Mouse (Mus musculus): ENCODE measurements around the gene Pcbp3. TPM values are rescaled to one million over a fixed set of nuclear protein-coding genes. Genes with fewer than 3 reads are reported as not detected.

Pcbp3 gene
- polyA plus RNA-seq, 1 experiment from 2014 or later, result 30.6 TPM

- DNase-seq (ENCODE audit: low spot score), result no peak
Measured at GRCm38 (mm10) chr10:76831915-76832314, 129.8 kb downstream of the Pcbp3 start.

DNA sequence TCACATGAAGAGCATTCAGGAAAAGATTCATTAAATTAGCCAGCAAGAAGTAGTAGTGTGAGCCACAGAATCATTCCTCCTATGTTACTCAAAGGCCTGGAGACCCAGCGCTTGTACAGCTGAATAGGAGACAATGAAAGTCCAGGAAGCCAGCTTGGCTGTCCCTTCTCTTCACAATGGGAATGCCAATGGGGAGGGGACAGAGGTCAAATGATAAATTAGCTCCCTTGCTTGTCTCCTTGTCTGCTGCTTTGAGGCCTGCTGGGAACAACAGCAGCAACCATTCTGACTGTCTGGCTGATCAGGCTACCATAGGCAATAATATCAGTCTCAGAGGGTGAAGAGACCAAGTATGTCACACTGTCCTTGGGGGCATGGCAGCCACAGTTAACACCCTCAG, 130.5 kb downstream of the Pcbp3 start:
- WGBS, result 26% methylated on average over 1 of the region's 1 CpGs

More at GRCm38 (mm10) chr10:76831915-76832314, 129.8 kb downstream of the Pcbp3 start:
- Histone ChIP-seq H3K4me3 (ENCODE audit: low read depth, low read length) (no peak overlapping the region), H3K36me3 (ENCODE audit: control insufficient read depth, insufficient read depth, low read length) (no peaks in the 10 kb centered on the region), H3K27ac (ENCODE audit: low read depth, low read length) (no peak overlapping the region), H3K4me1 (replicated peaks; ENCODE audit: control insufficient read depth, insufficient read depth, low read length) (no peaks in the 10 kb centered on the region), H3K4me2 (replicated peaks; ENCODE audit: low read depth, low read length) (no peak overlapping the region), H3K27me3 (ENCODE audit: control insufficient read depth, insufficient read depth, low read length) (no peaks in the 10 kb centered on the region), H3K9ac (ENCODE audit: low read depth, low read length) (no peak overlapping the region), H3K9me3 (ENCODE audit: control insufficient read depth, low read length) (no peaks in the 10 kb centered on the region)
- WGBS, result 89% methylated on average over 2 of the region's 2 CpGs
- ATAC-seq (ENCODE audit: low FRiP score), result no peak

DNA sequence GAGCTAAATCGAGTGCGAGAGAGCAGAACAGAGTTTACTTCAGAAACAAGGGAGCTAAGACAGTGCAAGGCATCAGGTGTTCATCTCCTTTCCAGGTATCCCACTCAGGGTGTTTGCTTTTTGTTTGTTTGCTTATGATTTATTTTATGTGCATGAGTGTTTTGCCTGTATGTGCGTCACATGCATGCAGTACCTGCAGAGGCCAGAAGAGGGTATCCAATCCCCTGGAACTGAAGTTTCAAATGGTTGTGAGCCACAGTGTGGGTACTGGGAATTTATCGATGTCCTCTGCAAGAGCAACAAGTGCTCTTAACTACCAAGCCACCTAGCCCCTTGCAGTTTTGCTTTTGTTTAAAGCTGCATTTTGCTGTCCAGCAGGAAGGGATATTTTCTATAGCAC, 132.8 kb downstream of the Pcbp3 start:
- Histone ChIP-seq H3K4me3 (ENCODE audit: low read depth, low read length) (no peak overlapping the region), H3K4me1 (replicated peaks; ENCODE audit: control insufficient read depth, insufficient read depth, low read length) (no peaks in the 10 kb centered on the region), H3K9me3 (ENCODE audit: control insufficient read depth, low read length) (no peaks in the 10 kb centered on the region), H3K36me3 (ENCODE audit: control insufficient read depth, insufficient read depth, low read length) (no peaks in the 10 kb centered on the region), H3K4me2 (replicated peaks; ENCODE audit: low read depth, low read length) (no peak overlapping the region), H3K27ac (ENCODE audit: low read depth, low read length) (no peak overlapping the region), H3K27me3 (ENCODE audit: control insufficient read depth, insufficient read depth, low read length) (no peaks in the 10 kb centered on the region), H3K9ac (ENCODE audit: low read depth, low read length) (no peak overlapping the region)
- 92% methylated on average over 4 of the region's 4 CpGs for WGBS
- DNase-seq (ENCODE audit: low spot score) (no peak), ATAC-seq (ENCODE audit: low FRiP score) (no peak)

More for the DNA sequence above, 130.5 kb downstream of the Pcbp3 start:
- Histone ChIP-seq H3K4me1 (replicated peaks; ENCODE audit: control insufficient read depth, insufficient read depth, low read length) (no peaks in the 10 kb centered on the region), H3K27me3 (ENCODE audit: control insufficient read depth, insufficient read depth, low read length) (no peaks in the 10 kb centered on the region), H3K9ac (ENCODE audit: low read depth, low read length) (no peak overlapping the region), H3K27ac (ENCODE audit: low read depth, low read length) (no peak overlapping the region), H3K4me2 (replicated peaks; ENCODE audit: low read depth, low read length) (no peak overlapping the region), H3K9me3 (ENCODE audit: control insufficient read depth, low read length) (no peaks in the 10 kb centered on the region), H3K4me3 (ENCODE audit: low read depth, low read length) (no peak overlapping the region), H3K36me3 (ENCODE audit: control insufficient read depth, insufficient read depth, low read length) (no peaks in the 10 kb centered on the region)
- DNase-seq (ENCODE audit: low spot score), result peak; percentile 36
- ATAC-seq (ENCODE audit: low FRiP score), result no peak

DNA sequence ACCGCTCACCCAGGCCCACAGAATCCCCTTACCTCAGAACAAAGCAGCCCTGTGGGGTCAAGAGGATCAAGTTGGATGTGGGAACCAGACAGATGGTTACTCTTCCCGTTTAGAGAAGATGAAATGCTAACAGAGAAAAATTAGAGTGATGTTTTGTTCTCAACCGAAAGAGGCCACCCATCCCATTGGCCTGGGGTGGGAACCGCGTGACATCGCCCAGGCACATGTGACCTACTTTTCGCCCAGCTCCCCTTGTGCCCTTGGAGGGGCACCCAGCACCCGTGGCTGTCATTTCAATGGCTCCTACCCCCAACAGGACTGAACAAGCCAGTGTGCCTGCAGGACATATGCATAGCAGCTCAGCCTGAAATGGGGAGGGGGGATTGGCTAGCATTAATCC, 139.0 kb downstream of the Pcbp3 start:
- H3K4me3 ChIP-seq (ENCODE audit: low read depth, low read length), result no peak overlapping the region
- WGBS, result 90% methylated on average over 8 of the region's 8 CpGs
- H3K4me1 ChIP-seq (replicated peaks; ENCODE audit: control insufficient read depth, insufficient read depth, low read length), result no peaks in the 10 kb centered on the region
- no peaks in the 10 kb centered on the region for H3K36me3 ChIP-seq (ENCODE audit: control insufficient read depth, insufficient read depth, low read length)
- no peak overlapping the region for H3K27ac ChIP-seq (ENCODE audit: low read depth, low read length)
- ATAC-seq (ENCODE audit: low FRiP score) (no peak), DNase-seq (ENCODE audit: low spot score) (no peak)
- H3K9ac ChIP-seq (ENCODE audit: low read depth, low read length), result no peak overlapping the region
- H3K27me3 ChIP-seq (ENCODE audit: control insufficient read depth, insufficient read depth, low read length), result no peaks in the 10 kb centered on the region
- H3K9me3 ChIP-seq (ENCODE audit: control insufficient read depth, low read length), result no peaks in the 10 kb centered on the region
- no peak overlapping the region for H3K4me2 ChIP-seq (replicated peaks; ENCODE audit: low read depth, low read length)

DNA sequence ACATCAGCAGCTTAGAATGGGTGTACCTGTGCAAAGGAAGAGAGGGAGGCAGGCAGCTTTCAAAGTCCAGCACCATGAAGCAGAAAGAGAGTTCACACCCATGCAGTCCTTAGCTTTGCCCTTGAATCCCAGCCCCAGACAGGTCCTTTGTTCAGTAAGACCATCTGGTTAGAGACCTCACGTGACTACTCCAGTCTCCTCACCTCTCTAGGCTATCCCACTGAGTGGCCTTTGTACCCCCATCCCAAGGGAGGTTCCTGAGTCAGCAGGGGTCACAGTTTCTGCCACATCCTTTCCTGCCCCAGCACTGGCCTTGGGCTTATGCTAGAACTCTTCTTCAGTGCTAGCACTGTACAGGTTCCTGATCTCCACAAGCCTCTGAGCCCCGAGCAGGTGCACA, 142.4 kb downstream of the Pcbp3 start:
- Histone ChIP-seq H3K4me1 (replicated peaks; ENCODE audit: control insufficient read depth, insufficient read depth, low read length) (peaks cover 2% of the 10 kb centered on the region; the same call in 1 of the 2 replicates), H3K27me3 (ENCODE audit: control insufficient read depth, insufficient read depth, low read length) (no peaks in the 10 kb centered on the region), H3K9me3 (ENCODE audit: control insufficient read depth, low read length) (no peaks in the 10 kb centered on the region), H3K4me2 (replicated peaks; ENCODE audit: low read depth, low read length) (no peak overlapping the region), H3K27ac (ENCODE audit: low read depth, low read length) (no peak overlapping the region), H3K36me3 (ENCODE audit: control insufficient read depth, insufficient read depth, low read length) (no peaks in the 10 kb centered on the region), H3K4me3 (ENCODE audit: low read depth, low read length) (no peak overlapping the region), H3K9ac (ENCODE audit: low read depth, low read length) (no peak overlapping the region)
- no peak for DNase-seq (ENCODE audit: low spot score)
- ATAC-seq (ENCODE audit: low FRiP score), result no peak
- 55% methylated on average over 2 of the region's 2 CpGs for WGBS

DNA sequence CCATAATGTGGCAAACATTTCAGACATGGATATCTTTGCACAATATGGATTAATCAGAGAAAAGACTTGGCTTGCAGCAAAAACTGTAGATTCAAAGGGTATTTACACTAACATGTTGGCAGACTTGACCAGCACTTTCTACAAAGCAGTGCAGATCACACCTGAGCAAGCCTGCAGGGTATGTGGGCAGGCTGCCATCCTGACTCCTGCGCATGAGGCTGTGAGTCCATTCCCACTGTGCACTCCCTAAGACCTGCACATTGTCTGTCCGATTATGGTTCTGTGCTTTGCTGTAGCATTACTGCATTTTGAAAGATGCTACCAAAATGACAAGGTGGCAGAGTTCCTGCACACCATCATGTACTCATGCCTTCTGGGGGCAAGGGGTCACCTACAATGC, 143.3 kb downstream of the Pcbp3 start:
- no peak for ATAC-seq (ENCODE audit: low FRiP score)
- no peak for DNase-seq (ENCODE audit: low spot score)
- 95% methylated on average over 2 of the region's 2 CpGs for WGBS

DNA sequence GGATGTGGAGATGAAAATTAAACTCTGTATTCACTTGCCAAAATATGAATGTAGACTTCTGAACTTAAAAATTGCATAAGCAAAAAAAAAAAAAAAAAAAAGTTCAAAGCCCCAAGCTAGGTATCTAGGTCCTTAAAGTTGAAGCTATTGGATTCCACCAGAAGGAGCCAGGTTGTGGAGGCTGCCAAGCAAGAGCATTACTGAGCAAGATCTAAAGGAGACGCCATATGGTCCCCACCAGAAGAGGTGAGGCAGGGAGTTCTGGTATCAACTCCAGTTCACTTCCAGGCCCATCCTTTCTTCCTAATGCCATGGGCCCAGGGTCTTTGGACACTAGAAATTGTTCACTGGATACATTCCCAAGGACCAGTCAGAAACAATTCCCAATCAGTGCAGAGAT, 144.8 kb downstream of the Pcbp3 start:
- DNase-seq (ENCODE audit: low spot score), result no peak

More for the DNA sequence above, 143.3 kb downstream of the Pcbp3 start:
- H3K27me3 ChIP-seq (ENCODE audit: control insufficient read depth, insufficient read depth, low read length), result no peaks in the 10 kb centered on the region
- H3K36me3 ChIP-seq (ENCODE audit: control insufficient read depth, insufficient read depth, low read length), result no peaks in the 10 kb centered on the region
- H3K9me3 ChIP-seq (ENCODE audit: control insufficient read depth, low read length), result no peaks in the 10 kb centered on the region
- H3K4me2 ChIP-seq (replicated peaks; ENCODE audit: low read depth, low read length), result no peak overlapping the region
- no peak overlapping the region for H3K4me3 ChIP-seq (ENCODE audit: low read depth, low read length)
- H3K27ac ChIP-seq (ENCODE audit: low read depth, low read length), result no peak overlapping the region
- H3K9ac ChIP-seq (ENCODE audit: low read depth, low read length), result no peak overlapping the region
- peaks cover 2% of the 10 kb centered on the region; the same call in 1 of the 2 replicates for H3K4me1 ChIP-seq (replicated peaks; ENCODE audit: control insufficient read depth, insufficient read depth, low read length)

DNA sequence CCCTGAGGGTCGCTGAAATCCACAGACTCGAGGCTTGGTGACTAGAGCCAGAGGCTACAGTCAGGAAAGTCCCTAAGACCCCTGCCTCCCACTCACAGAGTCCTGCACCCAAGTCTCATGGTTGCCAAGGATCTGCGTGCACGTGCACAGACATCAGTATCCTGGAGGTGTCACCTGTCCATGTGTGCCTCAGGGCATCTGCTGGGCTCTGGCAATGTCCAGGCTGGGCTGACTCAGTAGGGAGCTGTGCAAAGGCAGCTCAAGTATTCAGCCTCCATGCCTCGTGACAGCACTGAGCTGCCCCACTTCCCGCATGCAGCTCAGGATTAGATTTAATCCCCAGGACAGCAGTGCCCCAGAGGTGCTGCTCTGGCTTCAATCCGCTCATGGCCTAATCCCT, 145.3 kb downstream of the Pcbp3 start:
- Histone ChIP-seq H3K4me2 (replicated peaks; ENCODE audit: low read depth, low read length) (no peak overlapping the region), H3K4me3 (ENCODE audit: low read depth, low read length) (no peak overlapping the region), H3K9me3 (ENCODE audit: control insufficient read depth, low read length) (no peaks in the 10 kb centered on the region), H3K27me3 (ENCODE audit: control insufficient read depth, insufficient read depth, low read length) (no peaks in the 10 kb centered on the region), H3K9ac (ENCODE audit: low read depth, low read length) (no peak overlapping the region), H3K36me3 (ENCODE audit: control insufficient read depth, insufficient read depth, low read length) (no peaks in the 10 kb centered on the region), H3K4me1 (replicated peaks; ENCODE audit: control insufficient read depth, insufficient read depth, low read length) (peaks cover 2% of the 10 kb centered on the region; the same call in 1 of the 2 replicates), H3K27ac (ENCODE audit: low read depth, low read length) (no peak overlapping the region)
- ATAC-seq (ENCODE audit: low FRiP score), result peak; percentile 45; the same call in 1 of the 2 replicates
- DNase-seq (ENCODE audit: low spot score), result no peak
- 45% methylated on average over 7 of the region's 7 CpGs for WGBS

More for the DNA sequence above, 144.8 kb downstream of the Pcbp3 start:
- Histone ChIP-seq H3K27ac (ENCODE audit: low read depth, low read length) (no peak overlapping the region), H3K36me3 (ENCODE audit: control insufficient read depth, insufficient read depth, low read length) (no peaks in the 10 kb centered on the region), H3K4me3 (ENCODE audit: low read depth, low read length) (no peak overlapping the region), H3K4me1 (replicated peaks; ENCODE audit: control insufficient read depth, insufficient read depth, low read length) (peaks cover 2% of the 10 kb centered on the region; the same call in 1 of the 2 replicates), H3K27me3 (ENCODE audit: control insufficient read depth, insufficient read depth, low read length) (no peaks in the 10 kb centered on the region), H3K9ac (ENCODE audit: low read depth, low read length) (no peak overlapping the region), H3K4me2 (replicated peaks; ENCODE audit: low read depth, low read length) (no peak overlapping the region), H3K9me3 (ENCODE audit: control insufficient read depth, low read length) (no peaks in the 10 kb centered on the region)
- ATAC-seq (ENCODE audit: low FRiP score), result no peak
- WGBS, result 95% methylated on average over 1 of the region's 1 CpGs

- Histone ChIP-seq H3K4me3 (ENCODE audit: low read depth, low read length) (no peak overlapping the region), H3K36me3 (ENCODE audit: control insufficient read depth, insufficient read depth, low read length) (no peaks in the 10 kb centered on the region), H3K4me1 (replicated peaks; ENCODE audit: control insufficient read depth, insufficient read depth, low read length) (peaks cover 2% of the 10 kb centered on the region; the same call in 1 of the 2 replicates), H3K4me2 (replicated peaks; ENCODE audit: low read depth, low read length) (no peak overlapping the region), H3K9ac (ENCODE audit: low read depth, low read length) (no peak overlapping the region), H3K9me3 (ENCODE audit: control insufficient read depth, low read length) (no peaks in the 10 kb centered on the region), H3K27ac (ENCODE audit: low read depth, low read length) (peak overlapping the region; percentile 36; the same call in 1 of the 2 replicates), H3K27me3 (ENCODE audit: control insufficient read depth, insufficient read depth, low read length) (no peaks in the 10 kb centered on the region)
- WGBS, result 55% methylated on average over 4 of the region's 4 CpGs
- ATAC-seq (ENCODE audit: low FRiP score) (no peak), DNase-seq (ENCODE audit: low spot score) (no peak)
Measured at GRCm38 (mm10) chr10:76815481-76815880, 146.2 kb downstream of the Pcbp3 start.
